Mouse (Mus musculus): ENCODE data around the gene Lef1. TPM values are rescaled to one million over a fixed set of nuclear protein-coding genes. Genes with fewer than 3 reads are reported as not detected.

Gene Lef1
- total RNA-seq, 1 experiment = 11.1 TPM

- TF ChIP-seq MAFK (IDR thresholded peaks at IDR 0.05; ENCODE audit: insufficient read depth, low read depth, low read length) = no peak
- no peak for TF ChIP-seq ZC3H11A (IDR thresholded peaks at IDR 0.05; ENCODE audit: borderline replicate concordance, low read depth, low read length)
- TF ChIP-seq CHD2 (IDR thresholded peaks at IDR 0.05; ENCODE audit: low read depth, low read length) = no peak
- TF ChIP-seq ZNF384 (IDR thresholded peaks at IDR 0.05; ENCODE audit: low read depth, low read length) = no peak
- no peak for TF ChIP-seq HCFC1 (IDR thresholded peaks at IDR 0.05; ENCODE audit: borderline replicate concordance, insufficient read depth, low read length)
- Histone ChIP-seq H3K27ac (ENCODE audit: insufficient read depth, low read depth, low read length, poor library complexity, severe bottlenecking) (no peak overlapping the region; the same call in 1 of the 2 replicates), H3K4me3 (ENCODE audit: insufficient read depth in 1 of 2, low read depth in 1 of 2, low read length in 2 of 2, poor library complexity in 1 of 2, severe bottlenecking in 1 of 2) (no peak overlapping the region), H3K9me3 (ENCODE audit: control insufficient read depth, insufficient read depth, low read depth, low read length) (no peaks in the 10 kb centered on the region), H3K9ac (ENCODE audit: insufficient read depth, low read depth, low read length, poor library complexity, severe bottlenecking) (no peak overlapping the region), H3K36me3 (ENCODE audit: control insufficient read depth, insufficient read depth, low read length, poor library complexity, severe bottlenecking) (no peaks in the 10 kb centered on the region), H3K4me1 (ENCODE audit: control insufficient read depth in 2 of 2, insufficient read depth in 2 of 2, low read length in 2 of 2, poor library complexity in 1 of 2) (peaks cover 5 to 7% of the 10 kb centered on the region in 2 experiments; a peak in 2 of 4 replicates)
- in situ Hi-C loops (cut with MboI; ENCODE audit: low sequenced_read_pairs in 2 of 2, unreplicated experiment in 2 of 2) = no loop called here
- peak; percentile 91 for DNase-seq (ENCODE audit: low read depth, low spot score)
Measured at GRCm38 (mm10) chr3:131083722-131084121, 26.5 kb upstream of the Lef1 start.

- TF ChIP-seq ZNF384 (IDR thresholded peaks at IDR 0.05; ENCODE audit: low read depth, low read length) (no peak), MAFK (IDR thresholded peaks at IDR 0.05; ENCODE audit: insufficient read depth, low read depth, low read length) (peak; percentile 84), CHD2 (IDR thresholded peaks at IDR 0.05; ENCODE audit: low read depth, low read length) (0 out of 2 replicates have a peak, but pooled peaks have one; percentile 27)
- no peak for DNase-seq (ENCODE audit: low read depth, low spot score)
- peak overlapping the region; percentile 80 for H3K27ac ChIP-seq (ENCODE audit: insufficient read depth, low read depth, low read length, poor library complexity, severe bottlenecking)
- peak overlapping the region; percentile 22; the same call in 1 of the 2 replicates for H3K9ac ChIP-seq (ENCODE audit: insufficient read depth, low read depth, low read length, poor library complexity, severe bottlenecking)
- in situ Hi-C loops (cut with MboI; ENCODE audit: low sequenced_read_pairs in 2 of 2, unreplicated experiment in 2 of 2) = no loop called here
- no peaks in the 10 kb centered on the region for H3K9me3 ChIP-seq (ENCODE audit: control insufficient read depth, insufficient read depth, low read depth, low read length)
- H3K36me3 ChIP-seq (ENCODE audit: control insufficient read depth, insufficient read depth, low read length, poor library complexity, severe bottlenecking) = no peaks in the 10 kb centered on the region
- H3K4me3 ChIP-seq (ENCODE audit: insufficient read depth in 1 of 2, low read depth in 1 of 2, low read length in 2 of 2, poor library complexity in 1 of 2, severe bottlenecking in 1 of 2) = peak overlapping the region; percentile 6 to 7; a peak in 2 of 4 replicates
- peaks cover 5 to 7% of the 10 kb centered on the region in 2 experiments; a peak in 2 of 4 replicates for H3K4me1 ChIP-seq (ENCODE audit: control insufficient read depth in 2 of 2, insufficient read depth in 2 of 2, low read length in 2 of 2, poor library complexity in 1 of 2)
Measured at GRCm38 (mm10) chr3:131084718-131085561, 25.3 kb upstream of the Lef1 start.

GRCm38 (mm10) chr3:131085978-131086377, 24.3 kb upstream of the Lef1 start:
- Histone ChIP-seq H3K4me1 (ENCODE audit: control insufficient read depth in 2 of 2, insufficient read depth in 2 of 2, low read length in 2 of 2, poor library complexity in 1 of 2) (peaks cover 5 to 7% of the 10 kb centered on the region in 2 experiments; a peak in 2 of 4 replicates), H3K4me3 (ENCODE audit: insufficient read depth in 1 of 2, low read depth in 1 of 2, low read length in 2 of 2, poor library complexity in 1 of 2, severe bottlenecking in 1 of 2) (no peak overlapping the region), H3K9me3 (ENCODE audit: control insufficient read depth, insufficient read depth, low read depth, low read length) (no peaks in the 10 kb centered on the region), H3K9ac (ENCODE audit: insufficient read depth, low read depth, low read length, poor library complexity, severe bottlenecking) (no peak overlapping the region), H3K27ac (ENCODE audit: insufficient read depth, low read depth, low read length, poor library complexity, severe bottlenecking) (no peak overlapping the region), H3K36me3 (ENCODE audit: control insufficient read depth, insufficient read depth, low read length, poor library complexity, severe bottlenecking) (no peaks in the 10 kb centered on the region)
- in situ Hi-C loops (cut with MboI; ENCODE audit: low sequenced_read_pairs in 2 of 2, unreplicated experiment in 2 of 2) = no loop called here
- DNase-seq (ENCODE audit: low read depth, low spot score) = no peak
- TF ChIP-seq HCFC1 (IDR thresholded peaks at IDR 0.05; ENCODE audit: borderline replicate concordance, insufficient read depth, low read length) (no peak), MAFK (IDR thresholded peaks at IDR 0.05; ENCODE audit: insufficient read depth, low read depth, low read length) (no peak), ZC3H11A (IDR thresholded peaks at IDR 0.05; ENCODE audit: borderline replicate concordance, low read depth, low read length) (no peak), CHD2 (IDR thresholded peaks at IDR 0.05; ENCODE audit: low read depth, low read length) (no peak), ZNF384 (IDR thresholded peaks at IDR 0.05; ENCODE audit: low read depth, low read length) (no peak)

GRCm38 (mm10) chr3:131089721-131090120, 20.6 kb upstream of the Lef1 start:
- in situ Hi-C loops (cut with MboI; ENCODE audit: low sequenced_read_pairs in 2 of 2, unreplicated experiment in 2 of 2) = no loop called here
- H3K36me3 ChIP-seq (ENCODE audit: control insufficient read depth, insufficient read depth, low read length, poor library complexity, severe bottlenecking) = no peaks in the 10 kb centered on the region
- H3K9me3 ChIP-seq (ENCODE audit: control insufficient read depth, insufficient read depth, low read depth, low read length) = no peaks in the 10 kb centered on the region
- H3K4me1 ChIP-seq (ENCODE audit: control insufficient read depth in 2 of 2, insufficient read depth in 2 of 2, low read length in 2 of 2, poor library complexity in 1 of 2) = peaks cover 5 to 14% of the 10 kb centered on the region in 2 experiments; a peak in 2 of 4 replicates
- TF ChIP-seq ZC3H11A (IDR thresholded peaks at IDR 0.05; ENCODE audit: borderline replicate concordance, low read depth, low read length) (no peak), CHD2 (IDR thresholded peaks at IDR 0.05; ENCODE audit: low read depth, low read length) (no peak), HCFC1 (IDR thresholded peaks at IDR 0.05; ENCODE audit: borderline replicate concordance, insufficient read depth, low read length) (no peak), MAFK (IDR thresholded peaks at IDR 0.05; ENCODE audit: insufficient read depth, low read depth, low read length) (no peak), ZNF384 (IDR thresholded peaks at IDR 0.05; ENCODE audit: low read depth, low read length) (no peak)
- no peak overlapping the region for H3K9ac ChIP-seq (ENCODE audit: insufficient read depth, low read depth, low read length, poor library complexity, severe bottlenecking)
- no peak overlapping the region for H3K27ac ChIP-seq (ENCODE audit: insufficient read depth, low read depth, low read length, poor library complexity, severe bottlenecking)
- DNase-seq (ENCODE audit: low read depth, low spot score) = no peak
- no peak overlapping the region for H3K4me3 ChIP-seq (ENCODE audit: insufficient read depth in 1 of 2, low read depth in 1 of 2, low read length in 2 of 2, poor library complexity in 1 of 2, severe bottlenecking in 1 of 2)

All from ES-E14 (cell line).